Mouse (Mus musculus) CD4-positive, CD25-positive, alpha-beta regulatory T cell, adult 9 weeks (primary cell): ENCODE measurements around the gene Ikbip. TPM values are rescaled to one million over a fixed set of nuclear protein-coding genes. Genes with fewer than 3 reads are reported as not detected.

Experiments
- polyA plus RNA-seq: library from polyadenylated mRNA; unstranded; fragments of 100-300 nt; shearing (Covaris generic); gene quantifications from one replicate; pipeline ENCODE4 v1.2.1, GENCODE M21; 2017

The Ikbip gene
- polyA plus RNA-seq = 9.8 TPM

GRCm38 (mm10) chr10:91082550-91083392, at the start of gene Ikbip, which contains the start of gene Apaf1:
Ikbip (plus strand) TSS chr10:91082940.
Apaf1 (minus strand) TSS chr10:91082770.

DNA sequence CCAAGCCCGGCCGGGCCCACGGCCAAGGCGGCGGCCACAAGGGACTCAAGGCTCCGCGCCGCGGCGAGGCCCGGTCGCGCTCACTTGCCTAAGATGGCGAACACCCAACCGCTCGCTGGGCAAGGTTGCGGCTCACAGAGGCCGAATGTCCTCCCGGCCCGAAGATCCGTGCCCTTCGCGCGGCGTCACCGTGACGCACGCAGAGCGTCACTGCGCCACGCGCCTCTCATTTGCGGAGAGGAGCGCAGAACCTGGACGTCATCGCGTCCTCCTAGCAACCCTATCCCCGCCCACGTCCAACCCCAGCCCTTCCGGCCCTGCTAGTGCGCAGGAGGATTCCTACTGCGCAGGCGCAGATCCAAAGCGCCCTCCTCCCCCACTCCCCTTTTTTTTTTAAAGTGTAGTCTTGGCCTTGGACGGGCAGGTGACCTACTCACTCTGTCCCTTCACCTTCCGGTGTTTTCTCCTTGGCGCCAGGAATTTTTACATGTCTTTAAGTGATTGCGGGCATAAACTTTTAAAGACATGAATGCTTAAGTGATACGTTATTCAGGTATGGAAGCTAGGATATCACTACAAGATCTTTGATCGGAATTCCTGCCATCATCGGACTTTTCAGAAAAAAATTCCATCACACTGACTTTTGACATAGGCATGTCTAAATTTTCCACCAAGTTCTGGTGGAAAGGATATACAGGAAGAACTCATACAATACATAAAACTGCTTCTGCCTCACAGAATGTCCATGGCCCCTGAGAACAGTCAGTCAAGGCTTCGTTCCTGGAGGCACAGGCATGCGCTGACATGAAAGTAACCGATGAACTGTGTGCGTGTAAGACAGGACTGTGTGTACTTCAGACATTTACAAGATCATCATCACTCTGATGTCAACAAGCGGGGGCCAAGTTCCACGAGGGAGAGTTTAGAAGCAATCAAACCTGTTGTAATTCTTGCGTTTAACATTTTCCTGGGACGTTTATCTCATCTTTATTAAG, 41.4 kb downstream of the Ikbip start, which contains the start of gene Slc25a3:
Slc25a3 (minus strand) TSS at position 232 of the 995 bp plus-strand sequence.

Other genes with a start within 250 kb of the Ikbip start
- 21.4 TPM for gene Apaf1, start 170 bp upstream of the Ikbip start, polyA plus RNA-seq
- gene Slc25a3, start 41.1 kb downstream of the Ikbip start, polyA plus RNA-seq = 262 TPM
- gene Tmpo, start 98.4 kb downstream of the Ikbip start, polyA plus RNA-seq = 24.4 TPM